Mouse (Mus musculus) cortical plate, adult 2 months (tissue): ENCODE measurements around the gene Aff1.

Experiments
- CTCF ChIP-seq: fragments of 200-500 bp; IDR thresholded peaks from 2 replicates; pipeline ENCODE4 v1.5.1; 2011; ENCODE audit warnings: mild to moderate bottlenecking, control low read depth, low read length; ENCODE audit not compliant: insufficient read depth; ENCODE audit errors: extremely low read depth
- POLR2A ChIP-seq: fragments of 200-500 bp; IDR thresholded peaks from 2 replicates; pipeline ENCODE4 v1.6.1; 2011; ENCODE audit warnings: mild to moderate bottlenecking, low read length, control low read depth; ENCODE audit not compliant: insufficient read depth; ENCODE audit errors: extremely low read depth

DNA sequence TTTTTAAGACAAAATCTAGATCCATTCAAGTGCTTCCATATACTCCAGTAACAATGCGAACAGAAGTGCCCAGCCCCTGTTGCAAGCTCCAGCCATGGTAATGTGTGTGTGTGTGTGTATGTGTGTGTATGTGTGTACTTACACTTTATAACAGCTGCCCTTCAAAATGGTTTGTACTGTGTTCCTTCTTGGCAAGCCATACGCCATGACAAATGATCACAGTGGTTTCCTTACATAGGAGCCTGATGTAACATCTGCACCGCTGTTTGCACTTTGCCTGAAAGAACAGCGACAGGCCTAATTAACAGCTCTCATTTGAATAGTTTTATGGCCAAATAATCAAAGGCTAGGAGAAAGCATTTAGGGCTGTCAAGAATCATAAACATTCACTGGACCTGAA, 37.4 kb upstream of the Aff1 start:
- no peak for TF ChIP-seq CTCF
- no peak for TF ChIP-seq POLR2A
